ENCODE assay signal across 14 mouse cellular contexts in genomic region chr2:55405307-55405706, GRCm38 (mm10). TPM values are rescaled to one million over a fixed set of nuclear protein-coding genes. Genes with fewer than 3 reads are reported as not detected.
"Had no signal": no experiment of that assay in that cellular context is flagged by ENCODE, and none has a peak within 500 bp of the region (broad histone marks: within the 10 kb centered on the region; RNA-seq: fewer than 3 reads in every experiment).

No protein-coding gene starts in this region.

- H3K9ac ChIP-seq: kidney, embryonic 15.5 days; liver, embryonic 15.5 days; stomach, embryonic 15.5 days had no signal

- DNase-seq: kidney, adult 2 months; kidney, postnatal 14 days; lung, adult 2 months; lung, postnatal 36 days; midbrain, embryonic 14.5 days; right cerebral cortex, postnatal 4 days; thymus, postnatal 36 days had no signal

- H3K27ac ChIP-seq: kidney, embryonic 15.5 days; limb, embryonic 10.5 days; liver, embryonic 15.5 days; stomach, embryonic 15.5 days had no signal

- H3K4me2 ChIP-seq: kidney, embryonic 15.5 days; liver, embryonic 11.5 days; liver, embryonic 15.5 days; stomach, embryonic 15.5 days had no signal

- H3K4me3 ChIP-seq: kidney, embryonic 15.5 days; limb, embryonic 10.5 days; liver, embryonic 15.5 days; stomach, embryonic 15.5 days had no signal

- H3K27me3 ChIP-seq: kidney, embryonic 15.5 days; liver, embryonic 15.5 days; stomach, embryonic 15.5 days had no signal

- H3K36me3 ChIP-seq: kidney, embryonic 15.5 days; limb, embryonic 10.5 days; liver, embryonic 15.5 days; stomach, embryonic 15.5 days had no signal

- H3K9me3 ChIP-seq: kidney, embryonic 15.5 days; limb, embryonic 10.5 days; liver, embryonic 15.5 days; stomach, embryonic 15.5 days had no signal

- H3K4me1 ChIP-seq: kidney, embryonic 15.5 days; limb, embryonic 10.5 days; liver, embryonic 15.5 days; stomach, embryonic 15.5 days had no signal

- ATAC-seq: lung, postnatal 0 days had no signal

RNA-seq across cellular contexts. Expression of gene Kcnj3, which starts 30.5 kb away (rescaled TPM):
- total RNA-seq: megakaryocyte progenitor cell, adult 5-6 weeks had no signal
- polyA plus RNA-seq: liver, embryonic 15.5 days had no signal
